Comparison of ENCODE assay signal across 16 mouse cellular contexts in the genomic region with DNA sequence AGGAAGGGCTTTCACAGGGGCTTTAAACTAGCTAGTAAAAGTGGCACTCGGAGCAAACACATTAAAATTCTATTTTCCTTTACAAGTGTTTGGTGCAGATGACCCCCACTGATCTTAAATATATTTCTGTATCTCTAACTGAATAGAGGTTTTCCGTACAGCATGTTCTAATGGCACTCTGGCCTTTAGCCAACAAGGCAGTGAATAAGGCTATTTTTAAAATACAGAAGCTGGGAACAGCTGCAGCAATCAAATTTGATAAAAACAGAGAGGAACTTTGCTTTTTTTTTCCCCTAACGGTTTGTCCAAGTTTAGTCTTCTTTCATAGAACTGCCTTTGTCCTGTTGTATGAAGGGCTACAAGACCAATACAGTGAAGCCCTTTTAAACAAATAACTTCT.
A peak's percentile ranks its signal among the peaks of the same experiment; 100 is the strongest.
DNase-seq lines count a peak whose midpoint lies in the region; ATAC-seq and TF ChIP-seq lines count a peak whose summit lies in the region.
"Had no signal": no experiment of that assay in that cellular context is flagged by ENCODE, and none has a peak within 500 bp of the region (broad histone marks: within the 10 kb centered on the region; RNA-seq: fewer than 3 reads in every experiment).

No protein-coding gene starts in this region.

- 5% methylated on average over 3 of the region's 3 CpGs for WGBS in heart, adult 2 months
- WGBS in heart, embryonic 10.5 days = 55% methylated on average over 3 of the region's 3 CpGs
- WGBS in midbrain, postnatal 0 days = 47% methylated on average over 3 of the region's 3 CpGs
- WGBS in midbrain, embryonic 10.5 days = 86% methylated on average over 3 of the region's 3 CpGs
- 7% methylated on average over 3 of the region's 3 CpGs for WGBS in heart, postnatal 0 days

- H3K4me2 ChIP-seq in midbrain, postnatal 0 days (ENCODE audit: low read depth, low read length, poor library complexity, severe bottlenecking) = no peak overlapping the region
- peak overlapping the region; percentile 21; the same call in 1 of the 2 replicates for H3K4me2 ChIP-seq in heart, postnatal 0 days (ENCODE audit: low read depth, low read length)
- H3K4me2 ChIP-seq in myocyte (ENCODE audit: low read depth) = peak overlapping the region; percentile 28
- H3K4me2 ChIP-seq: embryonic facial prominence, embryonic 12.5 days; forebrain, embryonic 13.5 days; heart, embryonic 13.5 days; midbrain, embryonic 12.5 days; stomach, embryonic 15.5 days had no signal

- H3ac ChIP-seq in myocyte (ENCODE audit: control insufficient read depth, insufficient read length) = no peak overlapping the region

- H3K27ac ChIP-seq in heart, adult 2 months = peak overlapping the region; percentile 2; the same call in 1 of the 2 replicates
- no peak overlapping the region for H3K27ac ChIP-seq in heart, embryonic 10.5 days
- no peak overlapping the region for H3K27ac ChIP-seq in midbrain, postnatal 0 days (ENCODE audit: low read depth, low read length)
- H3K27ac ChIP-seq in midbrain, embryonic 10.5 days (replicated peaks) = no peak overlapping the region
- H3K27ac ChIP-seq in heart, postnatal 0 days (ENCODE audit: low read depth) = peak overlapping the region; percentile 56; the same call in 1 of the 2 replicates
- H3K27ac ChIP-seq: embryonic facial prominence, embryonic 12.5 days; forebrain, embryonic 13.5 days; left cerebral cortex, adult 2 months; liver, embryonic 14.5 days; midbrain, embryonic 12.5 days; stomach, embryonic 15.5 days had no signal

- TF ChIP-seq CTCF in heart, adult 2 months (IDR thresholded peaks at IDR 0.05) = no peak
- no peak for TF ChIP-seq CTCF in midbrain, postnatal 0 days (IDR thresholded peaks at IDR 0.05)
- TF ChIP-seq CTCF in heart, postnatal 0 days (IDR thresholded peaks at IDR 0.05; ENCODE audit: low read depth) = no peak

- H3K9me3 ChIP-seq in heart, embryonic 10.5 days = no peaks in the 10 kb centered on the region
- no peaks in the 10 kb centered on the region for H3K9me3 ChIP-seq in midbrain, postnatal 0 days (ENCODE audit: low read length)
- no peaks in the 10 kb centered on the region for H3K9me3 ChIP-seq in midbrain, embryonic 10.5 days (replicated peaks)
- no peaks in the 10 kb centered on the region for H3K9me3 ChIP-seq in heart, postnatal 0 days (replicated peaks; ENCODE audit: control insufficient read depth, low read length)
- H3K9me3 ChIP-seq: embryonic facial prominence, embryonic 12.5 days; forebrain, embryonic 13.5 days; heart, embryonic 13.5 days; midbrain, embryonic 12.5 days; stomach, embryonic 15.5 days had no signal

- no peak overlapping the region for H3K4me3 ChIP-seq in heart, adult 2 months
- H3K4me3 ChIP-seq in heart, embryonic 10.5 days = no peak overlapping the region
- H3K4me3 ChIP-seq in midbrain, postnatal 0 days (ENCODE audit: low read depth, low read length) = no peak overlapping the region
- H3K4me3 ChIP-seq in midbrain, embryonic 10.5 days = no peak overlapping the region
- no peak overlapping the region for H3K4me3 ChIP-seq in heart, postnatal 0 days (ENCODE audit: low read depth, low read length)
- H3K4me3 ChIP-seq in myocyte = no peak overlapping the region
- H3K4me3 ChIP-seq: embryonic facial prominence, embryonic 12.5 days; forebrain, embryonic 13.5 days; heart, embryonic 13.5 days; left cerebral cortex, adult 2 months; midbrain, embryonic 12.5 days; stomach, embryonic 15.5 days had no signal

- TF ChIP-seq POLR2A in heart, adult 2 months (IDR thresholded peaks at IDR 0.05; ENCODE audit: insufficient read depth, low read depth, low read length) = no peak
- no peak for TF ChIP-seq POLR2A in myocyte (IDR thresholded peaks at IDR 0.05; ENCODE audit: insufficient read length, low read depth)

- no peaks in the 10 kb centered on the region for H3K4me1 ChIP-seq in heart, adult 2 months (ENCODE audit: control insufficient read depth, insufficient read depth, low read length)
- 0 out of 2 replicates have a peak, but pooled peaks cover 4% of the 10 kb centered on the region for H3K4me1 ChIP-seq in heart, embryonic 10.5 days
- H3K4me1 ChIP-seq in midbrain, postnatal 0 days (ENCODE audit: insufficient read depth, low read length) = no peaks in the 10 kb centered on the region
- H3K4me1 ChIP-seq in midbrain, embryonic 10.5 days = peaks cover 5% of the 10 kb centered on the region
- H3K4me1 ChIP-seq in heart, postnatal 0 days (ENCODE audit: control insufficient read depth, insufficient read depth) = peaks cover 16% of the 10 kb centered on the region
- H3K4me1 ChIP-seq: embryonic facial prominence, embryonic 12.5 days; stomach, embryonic 15.5 days had no signal

- H3K79me2 ChIP-seq in heart, adult 2 months (replicated peaks; ENCODE audit: control insufficient read depth, insufficient read depth, low read length) = no peaks in the 10 kb centered on the region
- H3K79me2 ChIP-seq in myocyte (ENCODE audit: control insufficient read depth, insufficient read depth) = no peaks in the 10 kb centered on the region

- no peaks in the 10 kb centered on the region for H3K27me3 ChIP-seq in heart, adult 2 months (ENCODE audit: control insufficient read depth, insufficient read depth, low read length)
- H3K27me3 ChIP-seq in heart, embryonic 10.5 days (ENCODE audit: insufficient read depth, poor library complexity, severe bottlenecking) = no peaks in the 10 kb centered on the region
- H3K27me3 ChIP-seq in midbrain, postnatal 0 days (ENCODE audit: insufficient read depth, low read length) = no peaks in the 10 kb centered on the region
- no peaks in the 10 kb centered on the region for H3K27me3 ChIP-seq in midbrain, embryonic 10.5 days (ENCODE audit: low read depth, poor library complexity, severe bottlenecking)
- no peaks in the 10 kb centered on the region for H3K27me3 ChIP-seq in heart, postnatal 0 days (ENCODE audit: control insufficient read depth, insufficient read depth, low read length)
- H3K27me3 ChIP-seq in myocyte (ENCODE audit: control insufficient read depth, insufficient read depth, insufficient read length) = no peaks in the 10 kb centered on the region
- H3K27me3 ChIP-seq: embryonic facial prominence, embryonic 12.5 days; forebrain, embryonic 13.5 days; heart, embryonic 13.5 days; midbrain, embryonic 12.5 days; stomach, embryonic 15.5 days had no signal

- no peak for ATAC-seq in midbrain, postnatal 0 days (ENCODE audit: low FRiP score)
- no peak for ATAC-seq in heart, postnatal 0 days (ENCODE audit: insufficient read depth, low read depth)
- ATAC-seq: forebrain, embryonic 13.5 days; intestine, postnatal 0 days had no signal

- intact Hi-C loops in heart, adult 2 months (cut with DNase I) = no loop called here

- TF ChIP-seq EP300 in heart, adult 2 months (IDR thresholded peaks at IDR 0.05; ENCODE audit: insufficient read depth, low read depth, low read length) = no peak
- 0 out of 2 replicates have a peak, but pooled peaks have one; percentile 41 for TF ChIP-seq EP300 in heart, postnatal 0 days (IDR thresholded peaks at IDR 0.05; ENCODE audit: low read depth)

- peaks cover 5% of the 10 kb centered on the region; the same call in 1 of the 2 replicates for H3K36me3 ChIP-seq in heart, adult 2 months (ENCODE audit: control insufficient read depth, insufficient read depth, low read length)
- no peaks in the 10 kb centered on the region for H3K36me3 ChIP-seq in heart, embryonic 10.5 days
- no peaks in the 10 kb centered on the region for H3K36me3 ChIP-seq in midbrain, postnatal 0 days (ENCODE audit: insufficient read depth, low read length)
- no peaks in the 10 kb centered on the region for H3K36me3 ChIP-seq in midbrain, embryonic 10.5 days
- H3K36me3 ChIP-seq in heart, postnatal 0 days (replicated peaks; ENCODE audit: control insufficient read depth, insufficient read depth, low read length) = no peaks in the 10 kb centered on the region
- no peaks in the 10 kb centered on the region for H3K36me3 ChIP-seq in myocyte (ENCODE audit: control insufficient read depth, insufficient read depth)
- H3K36me3 ChIP-seq: embryonic facial prominence, embryonic 12.5 days; heart, embryonic 13.5 days; midbrain, embryonic 12.5 days; stomach, embryonic 15.5 days had no signal

- H3K9ac ChIP-seq in heart, adult 2 months (ENCODE audit: low read depth, low read length) = no peak overlapping the region
- no peak overlapping the region for H3K9ac ChIP-seq in midbrain, postnatal 0 days (replicated peaks; ENCODE audit: low read length, poor library complexity, severe bottlenecking)
- no peak overlapping the region for H3K9ac ChIP-seq in heart, postnatal 0 days (replicated peaks; ENCODE audit: low read depth, low read length)
- H3K9ac ChIP-seq: embryonic facial prominence, embryonic 12.5 days; forebrain, embryonic 13.5 days; heart, embryonic 13.5 days; liver, embryonic 14.5 days; midbrain, embryonic 12.5 days; stomach, embryonic 15.5 days had no signal

- DNase-seq in heart, adult 2 months = peak in 1 of 2 experiments; percentile 12
- DNase-seq in heart, embryonic 10.5 days (ENCODE audit: low spot score) = no peak
- DNase-seq in midbrain, postnatal 0 days (ENCODE audit: low spot score) = peak; percentile 35
- DNase-seq in midbrain, embryonic 10.5 days (ENCODE audit: low spot score) = no peak
- DNase-seq in heart, postnatal 0 days (ENCODE audit: low spot score) = peak; percentile 75
- no peak for DNase-seq in yolk sac, embryonic 10.5 days (ENCODE audit: low spot score)
- no peak for DNase-seq in frontal cortex, postnatal 14 days (ENCODE audit: low spot score in 2 of 2)

TF ChIP-seq in myocyte, 11 proteins besides CTCF, POLR2A, EP300 and RAD21:
- no peak for TF ChIP-seq SRF (IDR thresholded peaks at IDR 0.05; ENCODE audit: control insufficient read depth, insufficient read length, low read depth)
- no peak for TF ChIP-seq TCF12 (IDR thresholded peaks at IDR 0.05; ENCODE audit: insufficient read depth, poor library complexity, severe bottlenecking)
- TF ChIP-seq MYOG (IDR thresholded peaks at IDR 0.05; ENCODE audit: control insufficient read depth in 1 of 3, insufficient read depth in 1 of 3, insufficient read length in 2 of 3, low read depth in 2 of 3) = no peak

Comparison
In these comparisons a context has a peak if more than half of its experiments do, and no peak if none do; other contexts are left out.
1. DNase-seq: peak in midbrain, postnatal 0 days (single experiment) and heart, postnatal 0 days (single experiment); none in heart, embryonic 10.5 days (single experiment), midbrain, embryonic 10.5 days (single experiment), yolk sac, embryonic 10.5 days (single experiment) and frontal cortex, postnatal 14 days (0 of 2).
2. H3K27ac ChIP-seq: peak in heart, adult 2 months (single experiment) and heart, postnatal 0 days (single experiment); none in heart, embryonic 10.5 days (single experiment), midbrain, postnatal 0 days (single experiment) and midbrain, embryonic 10.5 days (single experiment).